ENCODE assay signal across 24 mouse cellular contexts in the genomic region with DNA sequence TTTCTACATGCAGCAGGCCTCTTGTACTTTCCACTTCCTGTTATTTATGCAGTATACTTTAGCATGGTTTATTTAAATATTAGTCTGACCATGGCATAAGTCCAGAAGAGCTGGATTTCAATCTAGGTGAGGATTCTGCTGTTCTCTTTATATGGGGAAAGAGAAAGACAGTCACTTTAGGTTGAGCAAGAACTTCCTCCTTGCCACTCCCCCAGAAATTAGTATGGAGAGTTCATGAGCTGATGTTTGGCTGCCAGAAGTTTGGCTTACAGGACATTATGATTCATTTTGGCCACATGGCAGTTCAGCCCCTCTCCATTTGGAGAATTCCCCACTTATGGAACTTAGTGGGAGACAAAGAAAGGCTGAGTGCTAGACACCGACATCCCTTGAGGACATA.
DNase-seq lines count a peak whose midpoint lies in the region; ATAC-seq lines count a peak whose summit lies in the region.
"Had no signal": no experiment of that assay in that cellular context is flagged by ENCODE, and none has a peak within 500 bp of the region (broad histone marks: within the 10 kb centered on the region; RNA-seq: fewer than 3 reads in every experiment).

No protein-coding gene starts in this region.

- H3K4me1 ChIP-seq in intestine, embryonic 16.5 days (ENCODE audit: control insufficient read depth, insufficient read depth, low read length), result peaks cover 3% of the 10 kb centered on the region
- H3K4me1 ChIP-seq: embryonic facial prominence, embryonic 13.5 days; forebrain, embryonic 13.5 days; heart, embryonic 10.5 days; hindbrain, embryonic 12.5 days had no signal

- DNase-seq in 3134 (ENCODE audit: extremely low read depth, insufficient read length, low spot score), result peak; percentile 4
- peak; percentile 42 for DNase-seq in 3T3-L1 (ENCODE audit: low read depth, low spot score)
- no peak for DNase-seq in ovary, postnatal 10 days (ENCODE audit: low spot score)
- DNase-seq in frontal cortex, postnatal 14 days (ENCODE audit: low spot score in 2 of 2), result no peak
- DNase-seq: adrenal gland, postnatal 10 days; cerebellum, adult 11 months; cerebellum, adult 8-10 months; cerebellum, postnatal 14 days; forebrain, postnatal 0 days; gastrocnemius, adult 2 months; gastrocnemius, postnatal 25 days; heart, adult 18-20 months; heart, postnatal 10 days; heart, postnatal 4 days had no signal

- H3K27ac ChIP-seq in intestine, embryonic 16.5 days (ENCODE audit: low read length), result no peak overlapping the region
- H3K27ac ChIP-seq: embryonic facial prominence, embryonic 13.5 days; forebrain, embryonic 13.5 days; gastrocnemius, adult 2 months; heart, embryonic 10.5 days; hindbrain, embryonic 12.5 days had no signal

- no peak overlapping the region for H3K4me2 ChIP-seq in intestine, embryonic 16.5 days (ENCODE audit: low read depth, low read length)
- H3K4me2 ChIP-seq: embryonic facial prominence, embryonic 13.5 days; forebrain, embryonic 13.5 days; hindbrain, embryonic 12.5 days had no signal

- no peaks in the 10 kb centered on the region for H3K27me3 ChIP-seq in intestine, embryonic 16.5 days (replicated peaks; ENCODE audit: control insufficient read depth, insufficient read depth, low read length)
- H3K27me3 ChIP-seq: CH12.LX; embryonic facial prominence, embryonic 13.5 days; forebrain, embryonic 13.5 days; hindbrain, embryonic 12.5 days had no signal

- H3K9ac ChIP-seq in intestine, embryonic 16.5 days (ENCODE audit: low read depth, low read length), result no peak overlapping the region
- H3K9ac ChIP-seq: embryonic facial prominence, embryonic 13.5 days; forebrain, embryonic 13.5 days; forebrain, postnatal 0 days; hindbrain, embryonic 12.5 days had no signal

- H3K36me3 ChIP-seq in intestine, embryonic 16.5 days (ENCODE audit: control insufficient read depth, insufficient read depth, low read length), result no peaks in the 10 kb centered on the region
- H3K36me3 ChIP-seq: embryonic facial prominence, embryonic 13.5 days; heart, embryonic 10.5 days; hindbrain, embryonic 12.5 days had no signal

- ATAC-seq in common myeloid progenitor, adult 5-6 weeks (replicated peaks; ENCODE audit: low read depth, poor library complexity, severe bottlenecking), result 0 out of 2 replicates have a peak, but pooled peaks have one; percentile 3
- ATAC-seq in megakaryocyte progenitor cell, adult 5-6 weeks (replicated peaks; ENCODE audit: poor library complexity), result peak; percentile 48; the same call in 1 of the 2 replicates
- ATAC-seq in intestine, embryonic 16.5 days, result no peak
- ATAC-seq: forebrain, embryonic 13.5 days; forebrain, postnatal 0 days; hindbrain, embryonic 16.5 days; inflammation-experienced regulatory T-cells, adult 6 months had no signal

- 78% methylated on average over 1 of the region's 1 CpGs for WGBS in intestine, embryonic 16.5 days

- no peak overlapping the region for H3K4me3 ChIP-seq in intestine, embryonic 16.5 days (ENCODE audit: low read length)
- H3K4me3 ChIP-seq: embryonic facial prominence, embryonic 13.5 days; forebrain, embryonic 13.5 days; gastrocnemius, adult 2 months; heart, embryonic 10.5 days; hindbrain, embryonic 12.5 days had no signal

- no peaks in the 10 kb centered on the region for H3K9me3 ChIP-seq in intestine, embryonic 16.5 days (ENCODE audit: control insufficient read depth, low read length)
- H3K9me3 ChIP-seq: embryonic facial prominence, embryonic 13.5 days; forebrain, embryonic 13.5 days; heart, embryonic 10.5 days; hindbrain, embryonic 12.5 days had no signal

Comparison
In these comparisons a context has a peak if more than half of its experiments do, and no peak if none do; other contexts are left out.
1. DNase-seq: peak in 3134 (single experiment) and 3T3-L1 (single experiment); none in ovary, postnatal 10 days (single experiment) and frontal cortex, postnatal 14 days (0 of 2).